Comparison of ENCODE assay signal across 8 mouse cellular contexts in the genomic region with DNA sequence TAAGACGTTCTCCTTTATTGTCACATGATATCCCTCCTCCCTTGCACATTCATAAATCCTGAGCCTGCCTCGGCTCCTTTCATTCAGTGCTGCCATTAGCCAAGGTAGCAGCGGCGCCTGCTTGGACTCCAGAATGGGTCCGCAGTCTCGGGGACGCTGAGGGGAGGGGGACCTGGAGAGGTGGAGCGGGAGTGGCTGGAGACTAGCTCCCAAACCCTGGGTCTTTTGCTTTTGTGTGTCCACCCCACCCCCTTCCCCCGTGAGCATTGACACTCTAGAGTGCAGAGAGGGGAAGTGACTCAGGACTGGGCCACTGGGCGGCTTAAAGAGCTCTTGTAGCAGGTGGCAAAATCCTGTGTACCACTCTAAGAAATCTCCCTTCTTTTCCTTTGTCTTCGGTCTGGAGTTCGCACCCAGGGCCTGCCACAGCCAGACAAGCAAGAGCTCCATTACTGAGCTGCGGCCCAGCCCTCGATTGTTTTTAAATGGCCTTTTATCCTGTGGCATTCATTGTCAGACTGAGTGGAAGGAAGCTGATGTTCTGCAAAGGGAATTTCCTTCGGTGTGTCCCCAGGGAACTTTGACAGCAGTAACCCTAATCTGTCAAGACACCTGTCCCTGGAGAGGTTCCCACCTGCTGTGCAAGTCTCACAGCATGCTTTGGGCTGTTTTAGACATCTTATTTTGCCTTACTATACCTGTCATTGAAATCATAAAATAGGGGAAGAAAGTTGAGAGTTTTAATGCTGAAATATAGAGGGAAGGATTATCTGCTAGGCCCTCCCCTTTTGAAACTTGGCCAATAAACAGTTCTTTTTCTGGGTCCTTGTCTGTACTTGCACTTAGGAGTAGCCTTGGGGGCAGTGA. TPM values are rescaled to one million over a fixed set of nuclear protein-coding genes. Genes with fewer than 3 reads are reported as not detected.
A peak's percentile ranks its signal among the peaks of the same experiment; 100 is the strongest.
DNase-seq lines count a peak whose midpoint lies in the region; ATAC-seq and TF ChIP-seq lines count a peak whose summit lies in the region.

No protein-coding gene starts in this region.

- TF ChIP-seq CTCF in Patski (IDR thresholded peaks at IDR 0.05), result no peak

- H3K4me1 ChIP-seq in hindbrain, embryonic 15.5 days (replicated peaks), result peaks cover 31% of the 10 kb centered on the region
- H3K4me1 ChIP-seq in midbrain, embryonic 16.5 days (ENCODE audit: control insufficient read depth, insufficient read depth, low read length), result peaks cover 16% of the 10 kb centered on the region
- peaks cover 22% of the 10 kb centered on the region for H3K4me1 ChIP-seq in stomach, embryonic 15.5 days

- H3K9ac ChIP-seq in hindbrain, embryonic 15.5 days, result peak overlapping the region; percentile 95
- peak overlapping the region; percentile 96 for H3K9ac ChIP-seq in midbrain, embryonic 16.5 days (ENCODE audit: low read depth, low read length)
- no peak overlapping the region for H3K9ac ChIP-seq in stomach, embryonic 15.5 days

- POLR2A ChIA-PET in Patski (lab: Charles Lee), result interaction anchor here (0.7 to 1.4 kb wide), 6 partner anchors 9 to 94 kb away, joined by 3 to 10 read pairs (median 3); no protein-coding TSS in a partner anchor

- WGBS in hindbrain, embryonic 15.5 days, result 1% methylated on average over 15 of the region's 15 CpGs
- 2% methylated on average over 15 of the region's 15 CpGs for WGBS in midbrain, embryonic 16.5 days
- WGBS in stomach, embryonic 15.5 days, result 6% methylated on average over 15 of the region's 15 CpGs

- in situ Hi-C loops in Patski (cut with MboI; ENCODE audit: low pct_unique_long_range_greater_than_20kb), result no loop called here

- H3K9me3 ChIP-seq in hindbrain, embryonic 15.5 days, result no peaks in the 10 kb centered on the region
- H3K9me3 ChIP-seq in midbrain, embryonic 16.5 days (replicated peaks; ENCODE audit: control insufficient read depth, low read length, poor library complexity, severe bottlenecking), result no peaks in the 10 kb centered on the region
- no peaks in the 10 kb centered on the region for H3K9me3 ChIP-seq in stomach, embryonic 15.5 days

- H3K27me3 ChIP-seq in Patski, result no peaks in the 10 kb centered on the region
- H3K27me3 ChIP-seq in hindbrain, embryonic 15.5 days, result no peaks in the 10 kb centered on the region
- no peaks in the 10 kb centered on the region for H3K27me3 ChIP-seq in midbrain, embryonic 16.5 days (ENCODE audit: control insufficient read depth, insufficient read depth, low read depth, low read length)
- no peaks in the 10 kb centered on the region for H3K27me3 ChIP-seq in stomach, embryonic 15.5 days (replicated peaks)

- H3K4me2 ChIP-seq in hindbrain, embryonic 15.5 days, result peak overlapping the region; percentile 64
- H3K4me2 ChIP-seq in midbrain, embryonic 16.5 days (ENCODE audit: low read length), result peak overlapping the region; percentile 76
- H3K4me2 ChIP-seq in stomach, embryonic 15.5 days, result peak overlapping the region; percentile 69

- CTCF ChIA-PET in Patski (lab: Charles Lee), result interaction anchor here (0.6 to 1.6 kb wide), 7 partner anchors 17 to 186 kb away, joined by 3 to 5 read pairs (median 3); a partner anchor contains a TSS

- DNase-seq in 3T3-L1 (ENCODE audit: low read depth, low spot score) (peak; percentile 79), Patski (ENCODE audit: low read depth, low spot score) (peak; percentile 15), liver (peak; percentile 37)
- DNase-seq in cerebellum, postnatal 14 days, result peak; percentile 77
- peak; percentile 42 to 46 for DNase-seq in frontal cortex, postnatal 14 days (ENCODE audit: low spot score in 2 of 2)

- H3K4me3 ChIP-seq in hindbrain, embryonic 15.5 days, result peak overlapping the region; percentile 86
- H3K4me3 ChIP-seq in midbrain, embryonic 16.5 days (ENCODE audit: low read depth, low read length), result peak overlapping the region; percentile 93
- H3K4me3 ChIP-seq in stomach, embryonic 15.5 days (replicated peaks), result peak overlapping the region; percentile 96

- peak overlapping the region; percentile 96 for H3K27ac ChIP-seq in hindbrain, embryonic 15.5 days (replicated peaks)
- peak overlapping the region; percentile 96 for H3K27ac ChIP-seq in midbrain, embryonic 16.5 days (ENCODE audit: low read length)
- peak overlapping the region; percentile 94 for H3K27ac ChIP-seq in stomach, embryonic 15.5 days

- no peaks in the 10 kb centered on the region for H3K36me3 ChIP-seq in hindbrain, embryonic 15.5 days
- no peaks in the 10 kb centered on the region for H3K36me3 ChIP-seq in midbrain, embryonic 16.5 days (ENCODE audit: control insufficient read depth, insufficient read depth, low read length)
- H3K36me3 ChIP-seq in stomach, embryonic 15.5 days, result no peaks in the 10 kb centered on the region

- ATAC-seq in Patski, result peak; percentile 24
- peak; percentile 59 for ATAC-seq in hindbrain, embryonic 15.5 days (ENCODE audit: low FRiP score, low read depth)
- ATAC-seq in midbrain, embryonic 16.5 days, result peak; percentile 70
- ATAC-seq in stomach, embryonic 15.5 days (ENCODE audit: insufficient read depth, low FRiP score, low read depth), result peak; percentile 3; the same call in 1 of the 2 replicates

RNA-seq across cellular contexts. Expression of a gene that starts 2.0 kb away (rescaled TPM):
- 37.4 TPM for polyA plus RNA-seq in Patski (2021)
- polyA plus RNA-seq in hindbrain, embryonic 15.5 days (2015; fragmentation: Nextera tagmentation; extraction: Ambion mirVana), result 6.9 and 7.3 TPM in 2 replicates
- polyA plus RNA-seq in midbrain, embryonic 16.5 days (2015; fragmentation: Nextera tagmentation; extraction: Ambion mirVana), result 4.8 and 6.1 TPM in 2 replicates
- polyA plus RNA-seq in stomach, embryonic 15.5 days (2015; fragmentation: Nextera tagmentation; extraction: Ambion mirVana), result 7.0 and 7.4 TPM in 2 replicates

Comparison
In these comparisons a context has a peak if more than half of its experiments do, and no peak if none do; other contexts are left out.
1. Peak in every context shown above with its lines: DNase-seq, ATAC-seq, H3K4me3 ChIP-seq and H3K27ac ChIP-seq.
2. DNase-seq: peak in every context shown above with its lines; median percentile 79 in 3T3-L1; 77 in cerebellum, postnatal 14 days; 44 in frontal cortex, postnatal 14 days; 37 in liver; 15 in Patski.
3. ATAC-seq: peak in every context shown above with its lines; median percentile 70 in midbrain, embryonic 16.5 days; 59 in hindbrain, embryonic 15.5 days; 24 in Patski; 3 in stomach, embryonic 15.5 days.